Mouse (Mus musculus): ENCODE data around the gene Hist1h1d. TPM values are rescaled to one million over a fixed set of nuclear protein-coding genes. Genes with fewer than 3 reads are reported as not detected.
"Not testable (repeated sequence)": the region's sequence is repeated elsewhere in the genome, so short reads cannot be mapped to it uniquely, and the experiment has no call there.

Hist1h1d gene
- total RNA-seq, 2 experiments from 2014 or later = 1.6 to 2.0 TPM

DNA sequence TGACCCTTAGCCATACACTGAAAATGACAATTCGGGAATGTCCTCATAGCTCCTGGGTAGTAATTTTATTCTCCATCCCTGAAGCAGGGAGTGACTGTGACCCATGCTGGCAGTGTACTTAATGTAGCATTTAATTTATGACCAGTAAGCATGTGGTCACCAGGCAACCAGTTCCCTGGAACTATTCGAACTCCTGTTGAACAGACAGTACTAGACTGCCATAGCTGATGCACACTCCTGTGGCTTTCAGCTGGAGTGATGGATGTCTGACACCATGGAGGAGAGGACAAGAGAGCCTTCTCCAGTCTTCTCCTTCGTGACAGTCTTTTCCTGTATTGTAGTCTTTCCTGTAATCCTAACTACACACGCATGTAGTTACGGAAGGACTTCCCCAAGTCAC, 24.1 kb upstream of the Hist1h1d start:
- intact Hi-C loops (cut with DNase I) = no loop called here
- no peak for DNase-seq

DNA sequence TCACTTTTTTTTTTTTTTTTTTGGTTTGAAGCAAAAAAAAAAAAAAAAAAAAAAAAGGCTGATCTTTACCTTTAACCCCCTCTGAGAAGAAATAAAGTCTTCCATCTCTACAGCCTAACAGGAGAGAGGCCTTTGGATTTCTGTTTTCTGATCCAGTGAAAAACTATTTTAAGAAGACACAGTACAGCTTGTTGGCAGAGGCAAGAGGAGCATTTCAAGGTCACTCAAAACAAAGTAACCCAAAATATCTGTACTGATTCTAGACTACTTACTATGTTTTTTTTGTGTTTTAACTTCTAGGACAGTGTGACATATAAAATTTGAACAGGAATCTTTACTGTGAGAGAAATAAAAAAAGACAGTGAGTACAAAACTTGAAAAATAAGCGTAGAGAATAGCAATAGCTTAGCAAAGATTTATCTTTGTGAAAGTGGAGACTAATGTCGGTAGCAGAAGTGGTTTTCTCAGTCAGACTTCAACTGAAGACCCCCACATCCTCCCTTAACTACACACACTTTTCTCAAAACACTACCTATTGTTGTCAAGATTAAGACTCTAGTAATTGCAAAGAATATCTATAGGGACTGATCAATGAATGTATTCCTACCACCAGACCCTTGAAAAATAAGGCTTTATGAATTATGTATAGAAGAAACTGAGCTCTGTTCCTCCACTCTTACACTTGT, 23.4 kb upstream of the Hist1h1d start:
- DNase-seq = no peak
- intact Hi-C loops (cut with DNase I) = no loop called here

DNA sequence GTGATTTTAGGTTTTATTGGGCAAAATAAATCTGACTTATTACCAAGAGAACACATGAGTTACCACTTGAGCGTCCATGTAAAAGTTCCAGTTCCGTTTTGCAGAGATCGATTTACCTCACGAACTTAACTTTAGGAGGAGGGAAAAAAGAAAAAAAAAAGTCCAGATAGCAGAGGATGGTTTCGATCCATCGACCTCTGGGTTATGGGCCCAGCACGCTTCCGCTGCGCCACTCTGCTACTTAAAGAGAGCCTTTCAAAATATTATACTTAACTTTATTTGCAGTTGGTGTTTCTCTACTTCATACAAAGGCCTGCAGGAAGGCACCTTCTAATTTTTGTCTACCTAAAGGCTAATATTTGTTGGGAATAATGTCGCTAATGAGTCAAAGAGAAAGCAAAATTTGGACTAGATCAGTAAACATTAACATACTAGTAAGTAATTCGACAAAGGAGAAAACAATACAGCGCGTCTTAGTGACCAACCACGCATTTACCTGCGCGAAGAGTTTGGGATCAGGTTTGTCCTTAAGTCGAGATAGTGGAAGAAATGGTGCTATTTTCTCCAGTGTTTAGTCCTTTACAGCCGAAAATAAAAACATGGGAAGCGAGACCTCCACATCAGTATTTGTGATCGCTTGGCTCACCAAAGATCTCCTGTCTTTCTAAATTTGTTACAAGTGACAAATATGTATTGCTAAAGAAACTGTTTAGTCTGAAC, 22.7 kb upstream of the Hist1h1d start:
- intact Hi-C loops (cut with DNase I) = no loop called here
- peak in 1 of 2 experiments; percentile 65 for DNase-seq

DNA sequence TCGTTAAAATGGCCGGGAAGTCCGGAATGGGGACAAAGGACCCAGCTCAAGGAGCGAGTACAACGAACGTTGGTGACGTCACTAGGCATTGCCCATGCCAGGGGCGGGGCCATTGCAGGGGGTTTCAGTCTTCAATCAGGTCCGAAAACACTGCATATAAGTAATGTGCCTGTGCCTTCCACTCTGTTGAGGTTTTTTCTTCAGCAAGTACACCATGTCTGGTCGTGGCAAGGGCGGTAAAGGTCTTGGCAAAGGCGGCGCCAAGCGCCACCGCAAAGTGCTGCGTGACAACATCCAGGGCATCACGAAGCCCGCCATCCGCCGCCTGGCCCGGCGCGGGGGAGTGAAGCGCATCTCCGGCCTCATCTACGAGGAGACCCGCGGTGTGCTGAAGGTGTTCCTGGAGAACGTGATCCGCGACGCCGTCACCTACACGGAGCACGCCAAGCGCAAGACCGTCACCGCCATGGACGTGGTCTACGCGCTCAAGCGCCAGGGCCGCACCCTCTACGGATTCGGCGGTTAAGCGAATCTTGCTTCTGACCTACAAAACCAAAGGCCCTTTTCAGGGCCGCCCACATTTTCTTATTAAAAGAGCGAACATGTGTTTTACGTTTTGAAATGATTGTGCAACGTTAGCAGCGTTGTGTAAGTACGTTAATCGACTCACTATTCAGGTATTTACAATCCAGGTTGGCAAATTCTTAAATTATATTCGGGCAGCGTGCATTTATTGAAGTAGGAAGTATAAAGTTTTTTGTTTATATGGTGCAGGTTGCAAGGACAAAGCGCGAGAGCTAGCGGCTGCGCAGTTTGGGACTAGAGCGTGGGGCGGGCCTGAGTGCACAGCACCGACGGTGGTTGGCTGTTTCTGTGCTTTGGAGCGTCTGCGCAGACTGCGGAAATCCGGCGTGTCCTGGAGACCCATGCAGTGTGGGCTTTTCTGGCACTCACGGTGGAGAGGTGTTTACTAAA, 21.9 kb upstream of the Hist1h1d start, which contains the start of gene Hist1h4h:
TSS of gene Hist1h4h (plus strand) at position 150 of the 975 bp plus-strand sequence.
- peak; percentile 88 for DNase-seq
- intact Hi-C loops (cut with DNase I) = no loop called here

DNA sequence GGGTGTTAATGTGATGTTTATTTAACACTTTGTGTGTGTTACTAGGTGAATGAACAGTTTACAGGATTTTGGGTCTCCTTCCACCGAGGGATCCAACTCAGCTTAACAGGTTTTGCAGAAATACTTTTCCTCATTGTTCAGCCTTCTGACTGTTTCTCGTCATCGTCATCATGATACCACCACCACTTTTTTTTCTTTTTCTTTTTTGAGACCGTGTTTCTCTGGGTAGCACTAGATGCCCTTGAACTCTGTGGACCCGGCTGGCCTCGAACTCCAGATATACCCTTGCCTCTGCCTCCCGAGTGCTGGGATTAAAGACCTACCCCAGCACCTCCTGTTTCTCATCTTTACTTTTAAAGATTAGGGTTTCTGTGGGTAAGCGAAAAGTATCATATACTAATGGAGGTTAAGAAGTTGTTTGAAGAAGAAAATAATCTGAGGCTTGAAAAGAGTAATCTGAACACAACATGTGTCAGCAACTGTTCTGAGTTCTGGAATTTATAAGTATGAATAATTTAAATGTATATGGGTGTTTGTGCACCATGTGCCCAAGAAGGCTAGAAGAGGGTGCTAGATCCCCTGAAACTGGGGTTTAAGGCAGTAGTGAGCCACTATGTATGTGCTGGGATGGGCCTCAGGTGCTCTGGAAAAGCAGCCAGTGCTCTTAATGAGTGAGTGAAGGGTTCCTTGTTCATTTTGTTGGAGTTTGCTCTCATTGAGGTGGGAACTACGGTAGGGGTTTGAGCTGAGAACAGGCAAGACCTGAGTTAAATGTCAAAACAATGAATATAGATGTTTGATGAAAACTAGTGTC, 20.6 kb upstream of the Hist1h1d start:
- intact Hi-C loops (cut with DNase I) = no loop called here
- no peak for DNase-seq

DNA sequence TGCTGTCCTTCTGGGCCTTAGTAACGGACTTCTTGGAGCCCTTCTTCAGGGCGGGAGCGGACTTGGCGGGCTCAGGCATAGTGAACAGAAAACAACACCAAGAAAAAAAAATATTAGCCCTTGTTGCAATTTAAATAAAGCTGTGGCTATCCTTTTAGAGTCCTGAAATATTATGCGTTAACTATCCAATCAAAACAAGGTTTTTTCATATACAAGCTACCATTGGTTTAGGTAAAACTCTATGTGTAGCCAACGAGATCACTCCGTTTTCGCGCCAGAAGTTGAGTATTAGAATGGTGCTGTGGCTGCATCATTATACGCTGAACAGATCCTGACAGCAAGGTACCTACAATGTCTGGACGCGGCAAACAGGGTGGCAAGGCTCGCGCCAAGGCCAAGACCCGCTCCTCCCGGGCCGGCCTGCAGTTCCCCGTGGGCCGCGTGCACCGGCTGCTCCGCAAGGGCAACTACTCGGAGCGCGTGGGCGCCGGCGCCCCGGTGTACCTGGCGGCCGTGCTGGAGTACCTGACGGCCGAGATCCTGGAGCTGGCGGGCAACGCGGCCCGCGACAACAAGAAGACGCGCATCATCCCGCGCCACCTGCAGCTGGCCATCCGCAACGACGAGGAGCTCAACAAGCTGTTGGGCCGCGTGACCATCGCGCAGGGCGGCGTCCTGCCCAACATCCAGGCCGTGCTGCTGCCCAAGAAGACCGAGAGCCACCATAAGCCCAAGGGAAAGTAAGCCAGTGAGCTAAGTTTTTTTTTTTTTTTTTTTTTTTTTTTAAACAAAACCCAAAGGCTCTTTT, 19.3 kb upstream of the Hist1h1d start, which contains the start of gene Hist1h2af:
TSS of gene Hist1h2af (plus strand) at position 347 of the 808 bp plus-strand sequence.
- DNase-seq; intact Hi-C loops (cut with DNase I): not testable (repeated sequence)

DNA sequence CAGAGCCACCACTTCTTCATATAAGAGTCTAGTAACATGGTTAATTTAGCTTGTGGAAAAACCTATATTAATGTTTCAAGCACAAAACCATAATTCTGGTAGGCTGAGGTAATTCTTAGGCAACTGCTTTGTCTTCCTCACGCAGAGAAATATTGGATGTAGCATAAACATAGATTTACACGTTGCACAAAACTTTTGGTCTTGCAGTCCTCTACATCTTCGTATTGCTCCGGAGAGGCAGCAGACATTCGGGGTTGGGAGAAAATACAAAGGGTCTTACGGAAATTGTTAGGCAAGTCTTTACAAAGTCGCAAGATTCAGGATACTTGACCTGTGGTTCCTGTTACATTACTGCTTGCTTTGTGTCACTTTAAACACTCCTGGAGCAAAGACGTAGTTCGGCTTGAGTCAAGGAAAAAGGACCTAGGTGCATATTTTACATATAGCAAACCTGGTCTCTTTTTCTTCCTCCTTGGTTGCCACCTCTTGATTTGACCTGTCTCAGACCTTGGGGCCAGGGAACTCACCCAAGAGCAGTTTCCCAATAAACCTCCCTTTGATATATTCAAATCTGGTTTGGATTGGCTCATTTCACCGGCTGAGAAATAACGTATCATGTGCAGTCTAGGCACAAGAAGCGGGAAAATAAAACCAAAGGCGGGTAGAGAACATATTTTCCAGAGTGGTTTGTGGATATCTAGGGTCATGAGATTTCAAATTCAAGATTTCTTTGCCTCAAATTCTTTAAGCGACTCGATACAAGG, 18.5 kb upstream of the Hist1h1d start:
- intact Hi-C loops (cut with DNase I) = no loop called here
- no peak for DNase-seq

DNA sequence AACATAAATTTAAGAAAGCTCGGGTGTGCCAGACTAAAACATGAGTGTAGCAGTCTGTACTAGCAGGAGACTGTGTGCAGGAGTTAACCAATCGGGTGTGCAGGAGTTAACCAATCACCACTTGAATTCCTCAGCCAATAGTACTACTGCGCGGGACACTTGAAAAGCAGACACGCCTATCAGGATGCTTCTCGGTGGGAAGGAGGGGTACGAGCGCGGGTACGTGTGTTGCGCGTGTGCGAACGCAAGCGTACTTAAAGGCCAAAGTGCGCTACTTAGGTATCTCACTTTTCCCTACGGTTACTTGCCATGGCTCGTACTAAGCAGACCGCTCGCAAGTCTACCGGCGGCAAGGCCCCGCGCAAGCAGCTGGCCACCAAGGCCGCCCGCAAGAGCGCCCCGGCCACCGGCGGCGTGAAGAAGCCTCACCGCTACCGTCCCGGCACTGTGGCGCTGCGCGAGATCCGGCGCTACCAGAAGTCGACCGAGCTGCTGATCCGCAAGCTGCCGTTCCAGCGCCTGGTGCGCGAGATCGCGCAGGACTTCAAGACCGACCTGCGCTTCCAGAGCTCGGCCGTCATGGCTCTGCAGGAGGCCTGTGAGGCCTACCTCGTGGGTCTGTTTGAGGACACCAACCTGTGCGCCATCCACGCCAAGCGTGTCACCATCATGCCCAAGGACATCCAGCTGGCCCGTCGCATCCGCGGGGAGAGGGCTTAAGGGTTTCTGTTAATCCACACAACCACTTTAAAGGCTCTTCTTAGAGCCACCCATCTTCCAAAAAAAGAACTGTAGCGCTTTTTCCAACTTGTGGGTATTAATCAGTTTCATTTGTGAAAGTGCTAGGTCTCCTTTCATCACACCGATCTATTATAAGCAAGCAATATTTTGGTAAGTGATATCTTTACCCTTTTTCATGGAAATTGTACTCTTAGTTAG, 17.7 kb upstream of the Hist1h1d start, which contains the start of gene Hist1h3g:
TSS of gene Hist1h3g (plus strand) at position 286 of the 939 bp plus-strand sequence.
- intact Hi-C loops (cut with DNase I) = not testable (repeated sequence)
- DNase-seq = peak; percentile 57 to 70

DNA sequence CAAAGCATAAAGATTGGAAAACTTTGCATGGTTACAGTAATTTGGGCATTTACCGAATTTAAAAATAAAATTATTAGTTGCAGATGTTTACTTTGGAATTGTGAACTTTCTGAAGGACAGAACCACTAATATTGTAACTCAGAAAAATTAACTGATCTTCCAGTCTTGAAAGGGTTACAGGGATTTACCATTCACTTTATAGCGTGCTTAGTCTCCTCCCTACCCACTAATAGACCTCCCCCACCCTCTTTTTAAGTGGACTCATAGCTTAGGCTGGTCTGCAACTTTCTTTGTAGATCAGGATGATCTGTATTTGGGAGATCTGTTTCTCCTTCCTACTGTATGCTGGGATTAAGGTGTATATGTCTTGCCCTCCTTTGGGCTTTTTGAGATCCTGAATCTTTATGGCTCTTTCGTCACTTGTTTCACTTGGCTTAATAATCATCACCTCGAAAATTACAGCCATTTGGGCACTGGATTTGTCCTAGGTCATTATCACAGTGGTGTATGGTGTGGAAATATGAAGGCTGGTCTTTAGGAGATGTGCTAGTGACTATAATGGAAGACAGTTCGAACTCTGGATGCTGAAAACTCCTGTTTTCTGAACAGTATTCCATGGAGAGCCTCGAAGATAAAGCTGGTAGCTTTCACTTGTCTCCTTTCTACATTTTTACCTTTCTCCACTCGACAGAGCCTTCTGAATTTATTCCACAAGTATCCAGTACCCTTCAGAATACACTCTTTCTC, 16.8 kb upstream of the Hist1h1d start:
- no peak for DNase-seq
- intact Hi-C loops (cut with DNase I) = no loop called here

DNA sequence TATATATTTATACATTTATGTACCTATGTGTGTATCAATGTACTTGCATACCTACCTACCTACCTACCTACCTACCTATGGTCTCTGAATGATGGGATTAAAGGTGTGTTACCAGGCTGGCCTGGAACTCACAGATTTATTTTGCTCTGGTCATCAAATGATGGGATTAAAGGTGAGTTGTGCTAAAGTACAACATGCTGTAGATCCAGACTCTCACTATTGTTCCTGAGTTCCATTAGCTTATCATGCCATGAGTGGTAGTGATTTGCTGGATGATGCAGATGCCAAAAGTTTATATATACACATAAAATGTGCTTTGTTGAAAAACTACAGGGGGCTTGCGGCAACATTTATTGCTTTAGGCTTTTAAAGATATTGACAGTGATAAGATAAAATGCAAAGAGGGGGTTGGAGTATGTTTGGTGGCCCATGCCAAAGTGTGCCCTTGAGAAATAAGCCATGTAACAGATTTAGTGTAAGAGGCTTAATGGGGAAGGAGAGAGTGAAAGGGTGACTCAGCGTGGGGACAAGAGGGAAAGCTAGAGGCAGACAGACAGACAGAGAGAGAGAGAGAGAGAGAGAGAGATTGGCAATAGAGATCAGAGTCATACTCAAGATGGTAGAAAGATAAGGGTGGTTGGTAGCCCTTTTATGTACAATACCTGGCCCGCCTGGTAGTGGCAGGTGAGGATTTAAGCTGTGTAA, 15.9 kb upstream of the Hist1h1d start:
- DNase-seq = no peak
- intact Hi-C loops (cut with DNase I) = no loop called here

DNA sequence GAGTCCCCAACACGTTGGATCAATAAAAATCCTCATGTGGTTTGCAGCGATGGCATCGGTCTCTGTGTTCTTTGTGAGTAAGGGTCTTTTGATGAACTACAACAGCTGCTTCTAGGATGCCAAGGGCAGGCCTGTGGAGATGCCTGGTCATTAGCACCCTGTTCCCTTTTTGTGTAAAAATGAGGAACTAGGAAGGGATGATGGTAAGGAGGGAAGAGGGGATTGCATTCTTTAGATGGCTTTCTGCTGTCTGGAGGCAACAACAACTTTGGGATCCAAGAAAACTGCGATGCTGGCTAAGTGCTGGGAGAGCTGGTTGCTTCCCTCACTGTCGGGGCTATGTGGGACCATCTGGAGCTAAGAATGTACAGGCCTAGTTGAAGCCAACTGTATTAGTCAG, 14.8 kb upstream of the Hist1h1d start:
- intact Hi-C loops (cut with DNase I) = no loop called here
- no peak for DNase-seq

DNA sequence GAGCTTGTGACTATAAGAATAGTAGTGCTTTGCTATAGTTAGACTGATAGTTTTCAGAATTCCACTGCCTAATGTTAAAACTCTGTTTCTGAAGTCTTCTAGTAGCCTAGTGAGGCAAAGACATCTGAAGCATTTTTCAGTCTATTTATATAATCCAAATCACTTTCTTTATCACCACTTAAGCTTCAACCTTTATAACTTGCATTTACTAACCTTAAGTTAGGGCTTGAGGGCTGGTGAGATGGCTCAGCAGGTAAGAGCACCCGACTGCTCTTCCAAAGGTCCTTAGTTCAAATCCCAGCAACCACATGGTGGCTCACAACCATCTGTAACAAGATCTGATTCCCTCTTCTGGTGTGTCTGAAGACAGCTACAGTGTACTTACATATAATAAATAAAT, 13.2 kb upstream of the Hist1h1d start:
- intact Hi-C loops (cut with DNase I); DNase-seq: not testable (repeated sequence)

DNA sequence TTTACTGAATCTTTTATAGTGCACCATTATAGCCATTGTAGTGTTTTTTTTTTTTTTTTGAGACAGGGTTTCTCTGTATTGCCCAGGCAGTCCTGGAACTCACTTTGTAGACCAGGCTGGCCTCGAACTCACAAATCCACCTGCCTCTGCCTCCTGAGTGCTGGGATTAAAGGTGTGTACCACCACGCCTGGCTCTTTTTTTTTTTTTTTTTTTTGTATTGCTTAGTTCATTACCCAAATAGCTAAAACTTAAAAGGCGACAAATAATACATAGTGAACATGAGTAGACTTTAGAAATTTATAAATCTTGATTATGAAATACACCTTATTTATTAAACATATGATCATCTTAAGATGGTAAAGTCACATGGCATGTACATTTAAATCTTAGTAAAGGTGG, 11.6 kb upstream of the Hist1h1d start:
- intact Hi-C loops (cut with DNase I) = no loop called here

DNA sequence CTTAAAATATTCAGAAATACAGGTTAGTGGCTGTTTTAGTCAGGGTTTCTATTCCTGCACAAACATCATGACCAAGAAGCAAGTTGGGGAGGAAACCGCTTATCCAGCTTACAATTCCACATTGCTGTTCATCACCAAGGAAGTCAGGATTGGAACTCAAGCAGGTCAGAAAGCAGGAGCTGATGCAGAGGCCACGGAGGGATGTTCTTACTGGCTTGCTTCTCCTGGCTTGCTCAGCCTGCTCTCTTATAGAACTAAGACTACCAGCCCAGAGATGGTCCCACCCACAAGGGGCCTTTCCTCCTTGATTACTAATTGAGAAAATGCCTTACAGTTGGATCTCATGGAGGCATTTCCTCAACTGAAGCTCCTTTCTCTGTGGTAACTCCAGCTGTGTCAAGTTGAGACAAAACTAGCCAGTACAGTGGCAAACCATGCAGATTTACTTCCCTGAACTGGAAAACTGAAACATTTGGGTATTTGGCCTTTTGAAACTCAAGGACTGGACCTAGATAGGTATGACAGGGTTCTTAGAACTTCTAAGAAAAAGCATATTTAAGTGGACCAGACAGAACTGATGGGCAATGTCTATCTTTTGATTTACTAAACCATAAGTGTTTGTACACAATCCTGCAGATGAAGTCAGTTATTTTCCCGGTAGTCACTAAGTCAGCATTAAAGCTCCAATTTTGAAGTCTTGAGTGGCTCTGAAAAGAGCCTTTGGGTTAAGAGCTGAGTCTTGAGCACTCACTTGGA, 10.7 kb upstream of the Hist1h1d start:
- DNase-seq; intact Hi-C loops (cut with DNase I): not testable (repeated sequence)

More for the DNA sequence above, 11.6 kb upstream of the Hist1h1d start:
- no peak for DNase-seq

DNA sequence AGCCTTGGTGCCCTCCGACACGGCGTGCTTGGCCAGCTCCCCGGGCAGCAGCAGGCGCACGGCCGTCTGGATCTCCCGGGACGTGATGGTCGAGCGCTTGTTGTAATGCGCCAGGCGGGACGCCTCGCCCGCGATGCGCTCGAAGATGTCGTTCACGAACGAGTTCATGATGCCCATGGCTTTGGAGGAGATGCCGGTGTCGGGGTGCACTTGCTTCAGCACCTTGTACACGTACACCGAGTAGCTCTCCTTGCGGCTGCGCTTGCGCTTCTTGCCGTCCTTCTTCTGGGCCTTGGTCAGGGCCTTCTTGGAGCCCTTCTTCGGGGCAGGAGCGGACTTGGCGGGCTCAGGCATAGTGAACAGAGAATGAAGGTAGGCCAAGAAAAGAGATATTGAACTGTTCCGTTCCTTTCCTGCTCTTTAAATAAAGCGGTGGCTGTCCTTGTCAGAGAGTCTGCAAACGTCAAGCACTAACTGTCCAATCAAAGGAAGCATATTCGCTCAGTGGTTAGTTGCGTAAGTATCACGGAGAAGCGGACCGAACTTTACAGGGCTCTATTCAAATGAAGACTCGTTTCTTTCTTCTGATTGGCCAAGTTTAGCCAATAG, 10.0 kb upstream of the Hist1h1d start, which contains the start of gene Hist1h2bh:
TSS of gene Hist1h2bh (minus strand) at position 394 of the 609 bp plus-strand sequence.
- intact Hi-C loops (cut with DNase I) = not testable (repeated sequence)

More for the DNA sequence above, 10.0 kb upstream of the Hist1h1d start, which contains the start of gene Hist1h2bh:
- DNase-seq = peak; percentile 27 to 57

Measured in gastrocnemius, postnatal 36 days (tissue).